Mouse (Mus musculus) liver, embryonic 16.5 days (tissue): ENCODE measurements around the gene Pvr. TPM values are rescaled to one million over a fixed set of nuclear protein-coding genes. Genes with fewer than 3 reads are reported as not detected.

Experiments used
- ATAC-seq: fragments of 200-750 bp; cut with Nextera tagmentation; 2 replicates; pipeline ENCODE4 v1.8.0; 2017; ENCODE audit warnings: low read depth, mild to moderate bottlenecking, moderate number of reproducible peaks, moderate library complexity
- H3K27ac ChIP-seq: fragments of 300-500 bp; sonication (generic); 2 replicates; pipeline ENCODE4 v1.5.1; 2014; ENCODE audit warnings: mild to moderate bottlenecking, low read length
- H3K27me3 ChIP-seq: fragments of 300-500 bp; sonication (generic); 2 replicates; pipeline ENCODE4 v1.6.1; 2014; ENCODE audit warnings: low read depth, low read length, mixed read lengths; ENCODE audit not compliant: control insufficient read depth, insufficient read depth
- H3K36me3 ChIP-seq: fragments of 300-500 bp; sonication (generic); 2 replicates; pipeline ENCODE4 v1.6.1; 2014; ENCODE audit warnings: mild to moderate bottlenecking; ENCODE audit not compliant: control insufficient read depth, insufficient read depth
- H3K4me1 ChIP-seq: fragments of 300-500 bp; sonication (generic); 2 replicates; pipeline ENCODE4 v1.6.1; 2014; ENCODE audit warnings: low read depth, low read length, mixed read lengths; ENCODE audit not compliant: control insufficient read depth
- H3K4me2 ChIP-seq: fragments of 300-500 bp; sonication (generic); 2 replicates; pipeline ENCODE4 v1.6.1; 2014; ENCODE audit warnings: low read depth, low read length, mixed read lengths
- H3K4me3 ChIP-seq: fragments of 300-500 bp; sonication (generic); 2 replicates; pipeline ENCODE4 v1.5.1; 2014; ENCODE audit warnings: low read depth, mild to moderate bottlenecking, low read length
- H3K9ac ChIP-seq: fragments of 300-500 bp; sonication (generic); 2 replicates; pipeline ENCODE4 v1.6.1; 2014; ENCODE audit warnings: low read depth, low read length
- H3K9me3 ChIP-seq: fragments of 300-500 bp; sonication (generic); replicated peaks from 2 replicates; pipeline ENCODE4 v1.6.1; 2016; ENCODE audit warnings: low read length; ENCODE audit not compliant: control insufficient read depth
- WGBS: fragments of 180-500 bp; shearing (Covaris S2); extraction: QIAGEN DNeasy Blood & Tissue Kit; methylation state at CpG from one replicate; pipeline ENCODE4 v1.1.7; 2014; ENCODE audit not compliant: insufficient replicate concordance; 5-methylcytosine and 5-hydroxymethylcytosine counted together
- polyA plus RNA-seq: library from polyadenylated mRNA; unstranded; fragments of >200 nt; fragmentation: Nextera tagmentation; extraction: Ambion mirVana; gene quantifications from 2 replicates; pipeline ENCODE4 v1.2.1, GENCODE M21; 2015

The Pvr gene
- polyA plus RNA-seq, result 3.4 and 3.6 TPM in 2 replicates

GRCm38 (mm10) chr7:19920506-19921261 lies at the start of gene Pvr:
Pvr (minus strand) TSS chr7:19921160.
- Histone ChIP-seq H3K9ac (peak within 1 kb of the TSS; percentile 58), H3K27me3 (no peaks in the 10 kb centered on the region), H3K27ac (peak within 1 kb of the TSS; percentile 41), H3K9me3 (no peaks in the 10 kb centered on the region), H3K4me1 (peaks cover 4% of the 10 kb centered on the region), H3K4me3 (peak within 1 kb of the TSS; percentile 66), H3K36me3 (no peaks in the 10 kb centered on the region), H3K4me2 (peak within 1 kb of the TSS; percentile 66)
- under 1% methylated on average over 60 of the region's 60 CpGs for WGBS
- peak; percentile 91 for ATAC-seq

GRCm38 (mm10) chr7:19970196-19970595 lies 49.2 kb upstream of the Pvr start:
- no peaks in the 10 kb centered on the region for H3K27me3 ChIP-seq
- H3K9ac ChIP-seq, result no peak overlapping the region
- WGBS, result 77% methylated on average over 8 of the region's 8 CpGs
- H3K4me3 ChIP-seq, result no peak overlapping the region
- no peaks in the 10 kb centered on the region for H3K4me1 ChIP-seq
- no peak overlapping the region for H3K27ac ChIP-seq
- H3K36me3 ChIP-seq, result no peaks in the 10 kb centered on the region
- no peak for ATAC-seq
- no peaks in the 10 kb centered on the region; the same call in 1 of the 2 replicates for H3K9me3 ChIP-seq
- no peak overlapping the region for H3K4me2 ChIP-seq

GRCm38 (mm10) chr7:19969541-19970090 lies 48.7 kb upstream of the Pvr start:
- no peaks in the 10 kb centered on the region for H3K36me3 ChIP-seq
- no peaks in the 10 kb centered on the region for H3K27me3 ChIP-seq
- no peak for ATAC-seq
- no peak overlapping the region for H3K4me2 ChIP-seq
- no peaks in the 10 kb centered on the region for H3K4me1 ChIP-seq
- no peak overlapping the region for H3K9ac ChIP-seq
- no peaks in the 10 kb centered on the region; the same call in 1 of the 2 replicates for H3K9me3 ChIP-seq
- WGBS, result 82% methylated on average over 4 of the region's 4 CpGs
- no peak overlapping the region for H3K4me3 ChIP-seq
- no peak overlapping the region for H3K27ac ChIP-seq

GRCm38 (mm10) chr7:19969106-19969505 lies 48.1 kb upstream of the Pvr start:
- WGBS, result 58% methylated on average over 3 of the region's 3 CpGs
- no peak overlapping the region for H3K9ac ChIP-seq
- H3K4me2 ChIP-seq, result no peak overlapping the region
- H3K9me3 ChIP-seq, result no peaks in the 10 kb centered on the region; the same call in 1 of the 2 replicates
- no peak overlapping the region for H3K27ac ChIP-seq
- no peaks in the 10 kb centered on the region for H3K27me3 ChIP-seq
- no peak overlapping the region for H3K4me3 ChIP-seq
- no peak for ATAC-seq
- H3K4me1 ChIP-seq, result no peaks in the 10 kb centered on the region
- no peaks in the 10 kb centered on the region for H3K36me3 ChIP-seq

- Histone ChIP-seq H3K27me3 (no peaks in the 10 kb centered on the region), H3K27ac (no peak within 1 kb of the TSS), H3K9ac (no peak within 1 kb of the TSS), H3K4me1 (no peaks in the 10 kb centered on the region), H3K36me3 (no peaks in the 10 kb centered on the region), H3K4me2 (no peak within 1 kb of the TSS), H3K9me3 (no peaks in the 10 kb centered on the region; the same call in 1 of the 2 replicates), H3K4me3 (no peak within 1 kb of the TSS)
- WGBS, result 54% methylated on average over 7 of the region's 7 CpGs
- no peak for ATAC-seq
Observed at GRCm38 (mm10) chr7:19964985-19965579, 44.1 kb upstream of the Pvr start, which contains the start of gene Ceacam20. Ceacam20 (plus strand) TSS chr7:19965412.

GRCm38 (mm10) chr7:19962423-19962822 lies 41.5 kb upstream of the Pvr start:
- 36% methylated on average over 1 of the region's 1 CpGs for WGBS
- no peak overlapping the region for H3K4me3 ChIP-seq
- H3K4me1 ChIP-seq, result no peaks in the 10 kb centered on the region
- no peaks in the 10 kb centered on the region for H3K9me3 ChIP-seq
- no peaks in the 10 kb centered on the region for H3K36me3 ChIP-seq
- no peak overlapping the region for H3K27ac ChIP-seq
- no peak overlapping the region for H3K9ac ChIP-seq
- no peak overlapping the region for H3K4me2 ChIP-seq
- ATAC-seq, result no peak
- no peaks in the 10 kb centered on the region for H3K27me3 ChIP-seq

- H3K4me2 ChIP-seq, result no peak overlapping the region
- H3K27me3 ChIP-seq, result no peaks in the 10 kb centered on the region
- no peak overlapping the region for H3K27ac ChIP-seq
- no peaks in the 10 kb centered on the region for H3K9me3 ChIP-seq
- H3K36me3 ChIP-seq, result no peaks in the 10 kb centered on the region
- peaks cover 2% of the 10 kb centered on the region; the same call in 1 of the 2 replicates for H3K4me1 ChIP-seq
- WGBS, result 2% methylated on average over 7 of the region's 7 CpGs
- ATAC-seq, result no peak
- H3K9ac ChIP-seq, result no peak overlapping the region
- no peak overlapping the region for H3K4me3 ChIP-seq
Observed at GRCm38 (mm10) chr7:19956341-19956781, 35.4 kb upstream of the Pvr start.

GRCm38 (mm10) chr7:19955861-19956260 lies 34.9 kb upstream of the Pvr start:
- Histone ChIP-seq H3K4me2 (no peak overlapping the region), H3K9me3 (no peaks in the 10 kb centered on the region), H3K4me3 (no peak overlapping the region), H3K27me3 (no peaks in the 10 kb centered on the region), H3K9ac (no peak overlapping the region), H3K36me3 (no peaks in the 10 kb centered on the region), H3K4me1 (peaks cover 2% of the 10 kb centered on the region; the same call in 1 of the 2 replicates), H3K27ac (no peak overlapping the region)
- no peak for ATAC-seq
- WGBS, result 67% methylated on average over 4 of the region's 4 CpGs

- no peak for ATAC-seq
- H3K27ac ChIP-seq, result no peak overlapping the region
- H3K4me1 ChIP-seq, result peaks cover 2% of the 10 kb centered on the region; the same call in 1 of the 2 replicates
- no peaks in the 10 kb centered on the region for H3K27me3 ChIP-seq
- no peak overlapping the region for H3K9ac ChIP-seq
- no peak overlapping the region for H3K4me3 ChIP-seq
- WGBS, result 67% methylated on average over 9 of the region's 9 CpGs
- H3K9me3 ChIP-seq, result no peaks in the 10 kb centered on the region
- H3K36me3 ChIP-seq, result no peaks in the 10 kb centered on the region
- no peak overlapping the region for H3K4me2 ChIP-seq
Observed at GRCm38 (mm10) chr7:19953054-19953453, 32.1 kb upstream of the Pvr start.
